Mouse (Mus musculus): Measurements from ENCODE around the gene Oit1. TPM values are rescaled to one million over a fixed set of nuclear protein-coding genes. Genes with fewer than 3 reads are reported as not detected.

Oit1 gene
- polyA plus RNA-seq (2012; rRNA removed), result 4.0 and 4.3 TPM in 2 replicates

DNA sequence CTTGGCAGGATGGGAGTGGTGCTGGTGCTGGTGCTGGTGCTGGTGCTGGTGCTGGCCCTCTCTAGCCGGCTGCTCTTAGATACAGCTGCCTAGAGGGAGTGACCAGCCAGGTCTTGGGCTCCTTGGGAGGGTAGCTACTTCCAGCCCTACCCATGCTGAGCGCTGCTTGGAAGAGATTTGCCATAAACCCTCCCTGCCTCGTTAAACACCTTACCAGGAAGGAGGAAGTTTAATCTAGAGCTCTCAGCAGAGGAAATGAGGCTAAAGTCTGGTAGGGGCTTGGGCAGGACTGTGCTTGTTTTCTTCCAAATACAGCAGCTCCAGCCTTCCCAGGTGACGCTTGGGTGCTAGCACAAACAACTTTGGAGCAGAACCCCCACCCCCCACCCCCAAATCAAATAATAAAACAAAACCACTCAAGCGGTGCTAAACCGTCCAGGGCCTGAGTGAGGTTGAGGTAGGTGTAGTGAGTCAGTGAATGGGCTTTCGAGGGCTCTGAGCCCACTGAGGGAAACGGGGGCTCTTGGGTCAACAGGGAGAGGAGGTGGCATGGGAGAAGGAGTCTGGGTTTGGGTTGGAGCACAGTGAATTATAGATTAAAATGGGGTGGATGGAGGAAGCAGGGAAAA lies at the start of gene Oit1:
Gene Oit1 (minus strand): TSS at position 70 of the 629 bp plus-strand sequence.
- H3K4me1 ChIP-seq (replicated peaks; ENCODE audit: control insufficient read depth, insufficient read depth, low read length), result no peaks in the 10 kb centered on the region
- no peak within 1 kb of the TSS for H3K4me3 ChIP-seq (ENCODE audit: control insufficient read depth, insufficient read depth, low read length)
- no peak within 1 kb of the TSS for H3K27ac ChIP-seq (ENCODE audit: control insufficient read depth, insufficient read depth, low read length)
- DNase-seq, result no peak
- 65% methylated on average over 8 of the region's 8 CpGs for WGBS
- no peaks in the 10 kb centered on the region for H3K36me3 ChIP-seq (ENCODE audit: control insufficient read depth, insufficient read depth, low read length)
- TF ChIP-seq CTCF (IDR thresholded peaks at IDR 0.05; ENCODE audit: borderline replicate concordance, control insufficient read depth, extremely low read depth, insufficient read depth, low read length, poor library complexity) (no peak), POLR2A (IDR thresholded peaks at IDR 0.05; ENCODE audit: control insufficient read depth, extremely low read depth, insufficient read depth, low read length, poor library complexity) (no peak)
- no peaks in the 10 kb centered on the region for H3K27me3 ChIP-seq (ENCODE audit: control insufficient read depth, insufficient read depth, low read length)

DNA sequence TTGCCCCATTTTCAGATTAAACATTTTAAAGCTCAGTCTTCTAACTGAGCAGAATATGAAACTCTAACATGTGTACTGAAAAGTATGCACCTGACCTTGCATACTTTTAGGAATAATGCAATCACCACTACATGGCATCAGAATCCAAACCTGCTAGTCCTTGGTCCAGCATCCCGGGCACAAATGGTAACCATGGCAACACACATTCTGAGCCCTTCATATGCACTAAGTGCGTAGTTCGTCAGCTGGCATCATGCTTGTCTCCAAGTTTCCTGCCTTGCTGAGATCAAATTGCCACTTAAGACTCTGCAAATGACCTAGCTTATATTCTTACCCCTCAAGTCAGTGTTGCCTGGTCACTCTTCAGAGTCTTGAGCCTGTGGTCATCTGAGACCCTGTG lies 44.3 kb upstream of the Oit1 start:
- Histone ChIP-seq H3K27ac (ENCODE audit: control insufficient read depth, insufficient read depth, low read length) (no peak overlapping the region), H3K4me3 (ENCODE audit: control insufficient read depth, insufficient read depth, low read length) (no peak overlapping the region), H3K36me3 (ENCODE audit: control insufficient read depth, insufficient read depth, low read length) (no peaks in the 10 kb centered on the region), H3K27me3 (ENCODE audit: control insufficient read depth, insufficient read depth, low read length) (no peaks in the 10 kb centered on the region), H3K4me1 (replicated peaks; ENCODE audit: control insufficient read depth, insufficient read depth, low read length) (no peaks in the 10 kb centered on the region)
- WGBS, result 97% methylated on average over 3 of the region's 3 CpGs
- TF ChIP-seq POLR2A (IDR thresholded peaks at IDR 0.05; ENCODE audit: control insufficient read depth, extremely low read depth, insufficient read depth, low read length, poor library complexity) (no peak), CTCF (IDR thresholded peaks at IDR 0.05; ENCODE audit: borderline replicate concordance, control insufficient read depth, extremely low read depth, insufficient read depth, low read length, poor library complexity) (no peak)
- DNase-seq, result no peak

DNA sequence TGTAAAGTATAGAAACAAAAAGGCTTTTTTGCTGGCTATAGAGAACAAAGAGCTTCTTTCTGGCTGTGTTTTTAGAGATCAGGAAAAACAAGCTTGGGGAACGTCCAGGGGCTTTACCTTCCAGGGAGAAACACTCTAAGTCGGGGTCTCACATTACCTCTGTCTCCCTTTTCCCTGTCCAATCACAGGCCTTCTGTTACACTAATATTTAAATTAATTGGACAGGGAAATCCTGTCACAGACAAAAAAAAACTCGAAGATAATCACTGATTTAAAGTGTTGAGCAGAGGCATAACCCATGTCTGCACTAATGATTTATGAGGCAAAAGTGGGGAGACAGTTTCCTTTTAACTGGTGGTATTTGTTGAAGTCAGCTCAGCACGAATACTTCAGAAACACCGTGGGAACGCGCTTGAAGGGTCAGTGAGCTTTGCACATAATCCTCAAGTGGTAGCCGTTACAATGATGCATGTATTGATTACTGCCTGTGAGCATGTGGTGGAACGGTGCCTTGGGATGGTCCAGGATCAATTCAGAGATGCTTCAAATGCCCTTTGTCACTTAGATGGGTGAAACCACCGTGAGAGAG lies 42.7 kb upstream of the Oit1 start:
- no peak overlapping the region for H3K4me3 ChIP-seq (ENCODE audit: control insufficient read depth, insufficient read depth, low read length)
- no peaks in the 10 kb centered on the region for H3K36me3 ChIP-seq (ENCODE audit: control insufficient read depth, insufficient read depth, low read length)
- no peak for TF ChIP-seq CTCF (IDR thresholded peaks at IDR 0.05; ENCODE audit: borderline replicate concordance, control insufficient read depth, extremely low read depth, insufficient read depth, low read length, poor library complexity)
- TF ChIP-seq POLR2A (IDR thresholded peaks at IDR 0.05; ENCODE audit: control insufficient read depth, extremely low read depth, insufficient read depth, low read length, poor library complexity), result no peak
- H3K27ac ChIP-seq (ENCODE audit: control insufficient read depth, insufficient read depth, low read length), result no peak overlapping the region
- H3K4me1 ChIP-seq (replicated peaks; ENCODE audit: control insufficient read depth, insufficient read depth, low read length), result no peaks in the 10 kb centered on the region
- no peaks in the 10 kb centered on the region for H3K27me3 ChIP-seq (ENCODE audit: control insufficient read depth, insufficient read depth, low read length)
- DNase-seq, result no peak
- WGBS, result 30% methylated on average over 10 of the region's 10 CpGs

DNA sequence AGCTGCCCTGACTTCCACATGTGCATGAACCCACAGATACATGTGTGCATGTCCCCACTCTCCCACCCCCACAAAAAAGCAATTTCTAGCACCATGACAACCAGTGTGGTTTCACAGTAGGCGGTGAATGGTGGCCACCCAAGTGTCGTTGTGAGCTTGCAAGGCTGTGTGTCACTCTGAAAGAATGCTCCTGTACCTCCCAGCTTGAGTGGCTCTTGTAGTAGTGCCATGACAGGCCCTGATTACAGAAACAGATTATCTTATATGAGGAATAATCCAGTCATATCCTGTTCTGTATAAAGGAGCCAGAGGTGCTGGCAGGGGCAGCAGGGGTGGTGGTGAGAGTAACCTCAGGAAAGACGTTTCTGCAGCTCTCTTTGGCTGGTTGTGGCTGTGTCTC lies 40.1 kb upstream of the Oit1 start:
- TF ChIP-seq POLR2A (IDR thresholded peaks at IDR 0.05; ENCODE audit: control insufficient read depth, extremely low read depth, insufficient read depth, low read length, poor library complexity) (no peak), CTCF (IDR thresholded peaks at IDR 0.05; ENCODE audit: borderline replicate concordance, control insufficient read depth, extremely low read depth, insufficient read depth, low read length, poor library complexity) (no peak)
- WGBS, result 28% methylated on average over 3 of the region's 3 CpGs
- no peaks in the 10 kb centered on the region for H3K36me3 ChIP-seq (ENCODE audit: control insufficient read depth, insufficient read depth, low read length)
- no peaks in the 10 kb centered on the region for H3K27me3 ChIP-seq (ENCODE audit: control insufficient read depth, insufficient read depth, low read length)
- H3K4me3 ChIP-seq (ENCODE audit: control insufficient read depth, insufficient read depth, low read length), result no peak overlapping the region
- H3K4me1 ChIP-seq (replicated peaks; ENCODE audit: control insufficient read depth, insufficient read depth, low read length), result no peaks in the 10 kb centered on the region
- no peak for DNase-seq
- no peak overlapping the region for H3K27ac ChIP-seq (ENCODE audit: control insufficient read depth, insufficient read depth, low read length)

DNA sequence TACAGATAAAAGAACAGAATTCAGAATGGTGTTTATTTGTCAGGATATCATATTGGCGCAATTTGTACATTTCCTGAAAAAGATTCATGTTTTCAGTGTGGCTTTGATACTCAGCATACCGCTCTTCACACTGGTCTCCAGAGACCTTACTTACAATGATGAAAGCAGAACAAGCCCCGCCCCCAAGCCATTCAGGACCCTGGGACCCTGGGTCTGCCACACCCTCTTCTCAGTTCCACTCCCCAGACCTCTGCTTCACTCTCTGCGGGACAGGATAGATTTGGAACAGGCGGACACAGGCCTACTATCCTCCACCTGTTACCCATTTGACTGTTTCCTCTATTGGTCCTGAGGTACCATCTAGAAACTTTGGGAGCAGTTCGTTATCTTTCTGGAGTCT lies 27.4 kb upstream of the Oit1 start:
- Histone ChIP-seq H3K27me3 (ENCODE audit: control insufficient read depth, insufficient read depth, low read length) (no peaks in the 10 kb centered on the region), H3K36me3 (ENCODE audit: control insufficient read depth, insufficient read depth, low read length) (no peaks in the 10 kb centered on the region), H3K27ac (ENCODE audit: control insufficient read depth, insufficient read depth, low read length) (no peak overlapping the region), H3K4me3 (ENCODE audit: control insufficient read depth, insufficient read depth, low read length) (no peak overlapping the region), H3K4me1 (replicated peaks; ENCODE audit: control insufficient read depth, insufficient read depth, low read length) (no peaks in the 10 kb centered on the region)
- WGBS, result 87% methylated on average over 6 of the region's 6 CpGs
- no peak for TF ChIP-seq POLR2A (IDR thresholded peaks at IDR 0.05; ENCODE audit: control insufficient read depth, extremely low read depth, insufficient read depth, low read length, poor library complexity)
- TF ChIP-seq CTCF (IDR thresholded peaks at IDR 0.05; ENCODE audit: borderline replicate concordance, control insufficient read depth, extremely low read depth, insufficient read depth, low read length, poor library complexity), result no peak
- no peak for DNase-seq

DNA sequence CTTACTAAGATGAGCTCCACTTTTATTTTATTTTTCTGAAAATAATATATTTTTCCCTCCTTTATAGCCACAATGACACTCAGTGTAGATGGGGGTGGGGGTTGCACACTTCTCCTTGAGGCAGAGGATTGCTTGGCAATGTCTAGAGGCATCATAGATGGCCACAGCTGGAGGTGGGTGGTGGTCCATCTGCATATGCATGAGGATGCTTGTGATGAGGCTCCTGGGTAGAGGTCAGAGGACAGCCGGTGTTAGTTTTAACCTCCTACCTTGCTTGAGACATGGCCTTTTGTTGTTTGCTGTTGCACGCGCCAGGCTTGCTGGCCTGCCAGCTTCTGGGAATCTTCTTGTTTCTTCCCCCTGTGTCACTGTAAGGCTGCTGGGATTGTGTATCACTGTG lies 24.8 kb upstream of the Oit1 start:
- Histone ChIP-seq H3K27me3 (ENCODE audit: control insufficient read depth, insufficient read depth, low read length) (no peaks in the 10 kb centered on the region), H3K27ac (ENCODE audit: control insufficient read depth, insufficient read depth, low read length) (no peak overlapping the region), H3K36me3 (ENCODE audit: control insufficient read depth, insufficient read depth, low read length) (no peaks in the 10 kb centered on the region), H3K4me3 (ENCODE audit: control insufficient read depth, insufficient read depth, low read length) (no peak overlapping the region), H3K4me1 (replicated peaks; ENCODE audit: control insufficient read depth, insufficient read depth, low read length) (no peaks in the 10 kb centered on the region)
- TF ChIP-seq CTCF (IDR thresholded peaks at IDR 0.05; ENCODE audit: borderline replicate concordance, control insufficient read depth, extremely low read depth, insufficient read depth, low read length, poor library complexity), result no peak
- no peak for TF ChIP-seq POLR2A (IDR thresholded peaks at IDR 0.05; ENCODE audit: control insufficient read depth, extremely low read depth, insufficient read depth, low read length, poor library complexity)
- no peak for DNase-seq
- 97% methylated on average over 3 of the region's 3 CpGs for WGBS
